Mouse (Mus musculus): ENCODE measurements around the gene 1810049J17Rik. TPM values are rescaled to one million over a fixed set of nuclear protein-coding genes. Genes with fewer than 3 reads are reported as not detected.

1810049J17Rik gene
- total and polyA plus RNA-seq, 3 experiments, result 23.9 TPM; not detected in 2

DNA sequence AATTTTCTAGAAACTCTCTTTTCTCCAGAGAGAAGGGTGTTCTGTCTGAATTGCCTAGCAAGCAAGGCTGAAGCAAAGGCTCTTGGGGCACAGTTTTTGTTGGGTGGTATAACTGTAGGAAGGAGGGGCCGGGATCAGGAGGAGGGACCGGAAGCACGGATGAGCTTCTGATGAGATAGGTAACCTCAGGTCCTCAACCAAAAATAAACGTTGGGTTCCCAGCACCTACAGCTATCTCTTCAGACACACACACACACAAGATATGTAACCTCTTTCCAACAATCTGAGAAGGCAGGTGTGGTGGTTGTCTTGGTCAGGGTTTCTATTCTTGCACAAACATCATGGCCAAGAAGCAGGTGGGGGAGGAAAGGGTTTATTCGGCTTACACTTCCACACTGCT, 4.4 kb downstream of the 1810049J17Rik start:
- no peaks in the 10 kb centered on the region for H3K9me3 ChIP-seq (replicated peaks; ENCODE audit: insufficient read depth, low read length)
- H3K4me1 ChIP-seq (ENCODE audit: control insufficient read depth in 1 of 2, insufficient read depth in 2 of 2, low read length in 2 of 2), result peaks cover 14 to 31% of the 10 kb centered on the region in 2 experiments
- H3K36me3 ChIP-seq (ENCODE audit: control insufficient read depth in 1 of 2, insufficient read depth in 2 of 2, low read length in 2 of 2), result peaks cover 0 to 31% of the 10 kb centered on the region in 2 experiments; a peak in 2 of 4 replicates
- H3K4me3 ChIP-seq (ENCODE audit: control insufficient read depth in 1 of 2, insufficient read depth in 1 of 2, low read depth in 2 of 2, low read length in 2 of 2), result peak overlapping the region in 1 of 2 experiments; percentile 20; a peak in 2 of 4 replicates
- peak; percentile 95 for DNase-seq (ENCODE audit: low read depth, low spot score)
- peak overlapping the region; percentile 82 for H3K27ac ChIP-seq (ENCODE audit: control insufficient read depth, low read depth, low read length)
- no peaks in the 10 kb centered on the region for H3K27me3 ChIP-seq (ENCODE audit: control insufficient read depth in 1 of 2, insufficient read depth in 2 of 2, low read length in 2 of 2)
- peaks cover 13% of the 10 kb centered on the region for H3K79me2 ChIP-seq (ENCODE audit: control insufficient read depth, insufficient read depth, low read length, poor library complexity)
- peak overlapping the region; percentile 49 for H3K9ac ChIP-seq (ENCODE audit: control insufficient read depth, low read depth, low read length, poor library complexity, severe bottlenecking)
- TF ChIP-seq NRF1 (IDR thresholded peaks at IDR 0.05; ENCODE audit: insufficient read depth, low read depth, low read length, poor library complexity, severe bottlenecking) (no peak), RAD21 (IDR thresholded peaks at IDR 0.05; ENCODE audit: low read depth, low read length) (no peak), ETS1 (IDR thresholded peaks at IDR 0.05; ENCODE audit: low read depth, low read length) (peak; percentile 95), CTCF (IDR thresholded peaks at IDR 0.05 in 2 of 3, conservative IDR thresholded peaks at IDR 0.05 in 1 of 3; ENCODE audit: control insufficient read depth in 1 of 3, insufficient read depth in 1 of 3, low read depth in 2 of 3, low read length in 3 of 3, poor library complexity in 1 of 3, severe bottlenecking in 1 of 3) (no peak), NELFE (IDR thresholded peaks at IDR 0.05; ENCODE audit: low read depth, low read length) (peak; percentile 17; the same call in 1 of the 2 replicates), SIN3A (IDR thresholded peaks at IDR 0.05; ENCODE audit: low read length) (peak; percentile 89), EP300 (IDR thresholded peaks at IDR 0.05; ENCODE audit: low read depth in 1 of 2, low read length in 2 of 2) (peak; percentile 92 to 96), ZKSCAN1 (IDR thresholded peaks at IDR 0.05; ENCODE audit: low read depth, low read length) (no peak), ELF1 (IDR thresholded peaks at IDR 0.05; ENCODE audit: low read depth, low read length) (peak; percentile 59; the same call in 1 of the 2 replicates), MXI1 (IDR thresholded peaks at IDR 0.05; ENCODE audit: low read depth, low read length) (no peak; the same call in 1 of the 2 replicates), POLR2AphosphoS2 (IDR thresholded peaks at IDR 0.05; ENCODE audit: low read length) (no peak; the same call in 1 of the 2 replicates), MEF2A (IDR thresholded peaks at IDR 0.05; ENCODE audit: extremely low read depth, insufficient replicate concordance, low read depth, low read length, poor library complexity, severe bottlenecking) (peak; percentile 96), ZMIZ1 (IDR thresholded peaks at IDR 0.05; ENCODE audit: low read depth, low read length) (no peak), TCF12 (IDR thresholded peaks at IDR 0.05; ENCODE audit: low read depth, low read length) (peak; percentile 96), KAT2A (conservative IDR thresholded peaks at IDR 0.05; ENCODE audit: low read depth, low read length) (no peak), HCFC1 (IDR thresholded peaks at IDR 0.05; ENCODE audit: low read depth, low read length) (peak; percentile 63; the same call in 1 of the 2 replicates), MAFK (IDR thresholded peaks at IDR 0.05; ENCODE audit: borderline replicate concordance, low read depth, low read length) (peak; percentile 58; the same call in 1 of the 2 replicates), GATA1 (IDR thresholded peaks at IDR 0.05; ENCODE audit: low read depth, low read length) (peak; percentile 94), TBP (IDR thresholded peaks at IDR 0.05; ENCODE audit: low read depth, low read length) (peak; percentile 75), JUND (IDR thresholded peaks at IDR 0.05; ENCODE audit: low read depth, low read length) (no peak), USF1 (IDR thresholded peaks at IDR 0.05; ENCODE audit: low read depth, low read length) (no peak), UBTF (IDR thresholded peaks at IDR 0.05; ENCODE audit: borderline replicate concordance, insufficient read depth, low read depth, low read length) (0 out of 2 replicates have a peak, but pooled peaks have one; percentile 11), BHLHE40 (IDR thresholded peaks at IDR 0.05; ENCODE audit: borderline replicate concordance, low read depth, low read length) (peak; percentile 59; the same call in 1 of the 2 replicates), MAX (IDR thresholded peaks at IDR 0.05; ENCODE audit: low read length) (no peak; the same call in 1 of the 2 replicates), GABPA (IDR thresholded peaks at IDR 0.05; ENCODE audit: low read depth, low read length) (no peak), POLR2A (IDR thresholded peaks at IDR 0.05; ENCODE audit: control insufficient read depth in 1 of 2, insufficient read depth in 1 of 2, low read depth in 1 of 2, low read length in 2 of 2, poor library complexity in 1 of 2) (peak in 1 of 2 experiments; percentile 67; a peak in 2 of 4 replicates), ZC3H11A (IDR thresholded peaks at IDR 0.05; ENCODE audit: low read depth, low read length) (no peak), USF2 (IDR thresholded peaks at IDR 0.05; ENCODE audit: borderline replicate concordance in 1 of 2, insufficient read depth in 1 of 2, low read depth in 1 of 2, low read length in 2 of 2) (no peak), CHD1 (IDR thresholded peaks at IDR 0.05; ENCODE audit: low read depth, low read length) (no peak), MYB (IDR thresholded peaks at IDR 0.05; ENCODE audit: low read depth, low read length) (peak; percentile 87), MYC (IDR thresholded peaks at IDR 0.05; ENCODE audit: low read depth, low read length) (no peak), POLR2AphosphoS5 (IDR thresholded peaks at IDR 0.05; ENCODE audit: borderline replicate concordance, low read depth, low read length) (no peak), SMC3 (IDR thresholded peaks at IDR 0.05; ENCODE audit: low read depth, low read length) (no peak), MAZ (IDR thresholded peaks at IDR 0.05; ENCODE audit: low read depth, low read length) (0 out of 2 replicates have a peak, but pooled peaks have one; percentile 50), TAL1 (IDR thresholded peaks at IDR 0.05; ENCODE audit: low read length) (peak; percentile 82), RCOR1 (IDR thresholded peaks at IDR 0.05; ENCODE audit: low read depth, low read length) (peak; percentile 96), CHD2 (IDR thresholded peaks at IDR 0.05; ENCODE audit: low read length) (no peak)

All from MEL (cell line).